Mouse (Mus musculus): Measurements from ENCODE around the gene Zbtb43.

DNA sequence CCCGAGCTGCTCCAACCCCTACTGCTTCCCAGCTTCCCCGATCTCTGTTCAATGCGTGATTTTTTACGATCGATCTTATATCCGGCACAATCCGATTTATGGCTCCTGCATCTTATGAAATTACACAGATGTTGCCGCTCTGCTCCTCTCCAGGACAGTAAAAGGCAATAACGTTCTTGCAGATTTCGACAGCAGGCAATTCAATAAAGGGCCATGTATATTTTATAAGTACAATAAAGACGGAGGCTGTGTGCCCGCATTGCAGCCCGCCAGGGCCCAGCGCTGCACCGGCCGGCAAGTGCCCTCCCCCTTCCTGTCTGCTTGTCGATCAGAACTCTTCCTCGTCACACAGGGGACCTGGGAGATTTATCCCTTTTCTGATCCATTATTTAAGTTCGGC, 47.5 kb upstream of the Zbtb43 start:
- TF ChIP-seq CTCF (IDR thresholded peaks at IDR 0.05; ENCODE audit: borderline replicate concordance, control insufficient read depth, extremely low read depth, insufficient read depth, low read length, poor library complexity) (no peak), POLR2A (IDR thresholded peaks at IDR 0.05; ENCODE audit: control insufficient read depth, extremely low read depth, insufficient read depth, low read length, poor library complexity) (no peak)

All from thymus, adult 2 months (tissue).